Mouse (Mus musculus): ENCODE results near the gene Ppfia3.

DNA sequence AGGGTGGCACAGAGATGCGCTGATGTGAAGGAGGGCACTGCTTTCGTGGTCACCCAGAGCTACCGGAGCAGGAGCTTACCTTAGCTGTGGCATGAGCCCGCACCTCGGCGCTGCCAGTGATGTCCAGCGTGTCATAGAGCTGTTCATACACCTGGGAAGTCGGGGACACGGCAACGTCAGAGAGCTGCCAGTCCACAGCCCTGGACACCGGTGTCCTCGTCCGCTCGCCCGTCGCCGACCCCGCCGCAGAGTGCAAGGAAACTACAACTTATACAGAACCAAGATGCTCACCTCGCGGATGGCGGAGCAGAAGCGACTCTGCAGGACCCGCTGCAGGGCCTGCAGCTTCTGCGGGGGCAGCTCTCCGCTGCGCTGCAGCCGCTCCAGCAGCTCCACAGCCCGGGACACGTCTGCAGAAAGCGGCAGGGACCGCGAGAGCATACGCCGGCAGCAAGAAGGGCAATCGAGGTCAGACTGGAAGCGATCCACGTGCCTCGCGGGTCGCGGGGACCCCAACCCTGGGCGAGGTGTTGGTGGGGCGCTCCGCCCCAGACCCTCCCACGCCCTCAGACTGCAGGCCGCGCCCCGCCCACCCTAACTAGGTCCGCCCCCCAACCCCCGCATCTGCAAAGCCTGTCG is 3.1 kb upstream of the Ppfia3 start:
- TF ChIP-seq POLR2A (IDR thresholded peaks at IDR 0.05; ENCODE audit: insufficient read depth, low read depth, low read length) (no peak), CTCF (IDR thresholded peaks at IDR 0.05) (no peak)
